8 mouse cellular contexts compared by ENCODE assay signal in the genomic region with DNA sequence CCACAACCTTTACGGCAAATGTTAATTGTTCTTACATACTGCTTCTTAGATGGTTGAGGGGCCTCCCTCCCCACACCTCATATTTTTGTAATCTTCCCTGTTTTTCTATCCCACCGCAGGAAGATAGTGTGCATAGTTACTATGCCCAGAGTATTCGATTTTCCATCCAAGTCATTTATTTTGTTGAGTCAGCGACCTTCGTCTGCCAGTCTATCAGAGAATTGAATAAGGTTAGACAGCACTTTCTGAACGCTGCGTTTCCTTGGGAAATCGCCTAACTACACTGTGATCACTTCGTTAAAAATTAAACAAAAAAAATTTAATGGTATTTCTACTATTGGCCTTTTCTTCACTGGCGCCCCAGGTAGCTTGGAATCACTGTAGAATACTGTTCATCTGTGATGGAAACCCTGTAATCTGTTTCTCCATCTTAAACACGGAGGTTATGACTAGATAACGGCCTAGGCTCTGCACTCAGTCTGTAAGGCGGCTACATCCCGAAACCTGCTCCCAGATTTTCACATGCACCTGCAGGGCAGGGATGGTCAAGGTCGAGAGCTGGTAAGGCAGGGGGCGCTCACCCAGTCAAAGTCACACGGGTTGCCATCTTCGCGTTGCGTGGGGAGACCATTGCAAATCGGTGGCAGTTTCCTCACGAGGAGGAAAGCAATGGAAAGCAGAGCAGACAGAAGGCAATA. TPM values are rescaled to one million over a fixed set of nuclear protein-coding genes. Genes with fewer than 3 reads are reported as not detected.
A peak's percentile ranks its signal among the peaks of the same experiment; 100 is the strongest.
DNase-seq lines count a peak whose midpoint lies in the region; ATAC-seq and TF ChIP-seq lines count a peak whose summit lies in the region.

No protein-coding gene starts in this region.

- H3K9me3 ChIP-seq in kidney, embryonic 16.5 days (ENCODE audit: low read length), result no peaks in the 10 kb centered on the region
- no peaks in the 10 kb centered on the region for H3K9me3 ChIP-seq in forebrain, postnatal 0 days (ENCODE audit: low read length)

- H3K4me2 ChIP-seq in kidney, embryonic 16.5 days (replicated peaks; ENCODE audit: low read depth, low read length), result peak overlapping the region; percentile 84
- H3K4me2 ChIP-seq in forebrain, postnatal 0 days (ENCODE audit: low read depth), result peak overlapping the region; percentile 64

- peak overlapping the region; percentile 76 for H3K27ac ChIP-seq in kidney, embryonic 16.5 days (ENCODE audit: low read length)
- peak overlapping the region; percentile 8; the same call in 1 of the 2 replicates for H3K27ac ChIP-seq in bone marrow, adult 2 months (ENCODE audit: control insufficient read depth, insufficient read depth, low read depth, low read length, poor library complexity)
- peak overlapping the region; percentile 80 for H3K27ac ChIP-seq in forebrain, postnatal 0 days (ENCODE audit: low read depth, low read length)
- H3K27ac ChIP-seq in macrophage, result peak overlapping the region; percentile 50

- WGBS in kidney, embryonic 16.5 days, result 10% methylated on average over 22 of the region's 22 CpGs
- WGBS in bone marrow, adult 2 months, result 8% methylated on average over 22 of the region's 22 CpGs
- WGBS in forebrain, postnatal 0 days, result 11% methylated on average over 21 of the region's 22 CpGs
- 13% methylated on average over 17 of the region's 22 CpGs for WGBS in macrophage (ENCODE audit: missing documents)

- TF ChIP-seq POLR2A in bone marrow, adult 2 months (IDR thresholded peaks at IDR 0.05; ENCODE audit: borderline replicate concordance, control insufficient read depth, low read depth, low read length), result no peak

- no peaks in the 10 kb centered on the region for H3K27me3 ChIP-seq in kidney, embryonic 16.5 days (ENCODE audit: insufficient read depth, low read length)
- no peaks in the 10 kb centered on the region for H3K27me3 ChIP-seq in forebrain, postnatal 0 days (ENCODE audit: insufficient read depth, low read length)

- peak overlapping the region; percentile 97 for H3K4me3 ChIP-seq in kidney, embryonic 16.5 days (ENCODE audit: low read length)
- H3K4me3 ChIP-seq in bone marrow, adult 2 months (replicated peaks; ENCODE audit: control insufficient read depth, low read depth, low read length), result peak overlapping the region; percentile 73
- peak overlapping the region; percentile 99 for H3K4me3 ChIP-seq in forebrain, postnatal 0 days (ENCODE audit: low read depth, low read length)
- H3K4me3 ChIP-seq in macrophage (ENCODE audit: inconsistent target), result peak overlapping the region; percentile 88

- peaks cover 21% of the 10 kb centered on the region for H3K4me1 ChIP-seq in kidney, embryonic 16.5 days (ENCODE audit: insufficient read depth, low read length)
- no peaks in the 10 kb centered on the region; the same call in 1 of the 2 replicates for H3K4me1 ChIP-seq in bone marrow, adult 2 months (ENCODE audit: control insufficient read depth, insufficient read depth, low read length)
- H3K4me1 ChIP-seq in forebrain, postnatal 0 days (ENCODE audit: insufficient read depth), result 0 out of 2 replicates have a peak, but pooled peaks cover 14% of the 10 kb centered on the region

- peak; percentile 38; the same call in 1 of the 2 replicates for TF ChIP-seq CTCF in bone marrow, adult 2 months (IDR thresholded peaks at IDR 0.05; ENCODE audit: control insufficient read depth, insufficient read depth, low read length)
- TF ChIP-seq CTCF in forebrain, postnatal 0 days (IDR thresholded peaks at IDR 0.05; ENCODE audit: low read depth), result peak; percentile 68

- peaks cover 55% of the 10 kb centered on the region for H3K79me2 ChIP-seq in macrophage (ENCODE audit: inconsistent target)

- ATAC-seq in kidney, embryonic 16.5 days (ENCODE audit: low FRiP score, low TSS enrichment), result peak; percentile 58
- peak; percentile 27 for ATAC-seq in forebrain, postnatal 0 days

- H3K9ac ChIP-seq in kidney, embryonic 16.5 days (replicated peaks; ENCODE audit: low read length), result peak overlapping the region; percentile 76
- H3K9ac ChIP-seq in forebrain, postnatal 0 days, result peak overlapping the region; percentile 70

- H3K36me3 ChIP-seq in kidney, embryonic 16.5 days (ENCODE audit: insufficient read depth, low read length), result peaks cover 36% of the 10 kb centered on the region
- H3K36me3 ChIP-seq in forebrain, postnatal 0 days (ENCODE audit: insufficient read depth), result peaks cover 38% of the 10 kb centered on the region
- H3K36me3 ChIP-seq in macrophage (ENCODE audit: inconsistent target), result 0 out of 2 replicates have a peak, but pooled peaks cover 12% of the 10 kb centered on the region

- DNase-seq in kidney, postnatal 4 days, result no peak
- no peak for DNase-seq in forebrain, postnatal 0 days
- no peak for DNase-seq in gastrocnemius, postnatal 4 days (ENCODE audit: low spot score in 2 of 2)
- DNase-seq in urinary bladder, postnatal 25 days (ENCODE audit: low spot score), result no peak
- no peak for DNase-seq in right cerebral cortex, postnatal 36 days (ENCODE audit: low spot score in 2 of 2)

RNA-seq across cellular contexts. Expression of gene Gm28635, which starts 0.4 kb away (rescaled TPM):
- polyA plus RNA-seq in kidney, embryonic 16.5 days (2015; fragmentation: Nextera tagmentation; extraction: Ambion mirVana), result not detected in 2 replicates
- polyA plus RNA-seq in bone marrow, adult 2 months (2011; ENCODE audit: insufficient read depth, insufficient read length, low replicate concordance, missing spikeins), result not detected in 2 replicates
- not detected in 2 replicates for total RNA-seq in forebrain, postnatal 0 days (2014; rRNA removed)
- polyA plus RNA-seq in forebrain, postnatal 0 days (2015; fragmentation: Nextera tagmentation; extraction: Ambion mirVana), result not detected in 2 replicates
- total RNA-seq in macrophage (2018; cell fraction: chromatin; rRNA removed), result not detected
- total RNA-seq in macrophage (2018; cell fraction: cytosol; rRNA removed), result under 1 TPM in 1 of 26 experiments, not detected in 25; 0.08 TPM
- not detected for total RNA-seq in macrophage (2018; cell fraction: nucleus; rRNA removed)
- not detected in 3 replicates for polyA plus RNA-seq in macrophage (2018)
- total RNA-seq in gastrocnemius, postnatal 4 days (2021), result under 1 TPM; 0.08 to 0.76 TPM

RNA-seq across cellular contexts. Expression of gene Med19, which starts 0.8 kb away (rescaled TPM):
- polyA plus RNA-seq in kidney, embryonic 16.5 days (2015; fragmentation: Nextera tagmentation; extraction: Ambion mirVana), result 39.2 and 42.6 TPM in 2 replicates
- 20.4 and 23.6 TPM in 2 replicates for polyA plus RNA-seq in bone marrow, adult 2 months (2011; ENCODE audit: insufficient read depth, insufficient read length, low replicate concordance, missing spikeins)
- 46.8 and 47.5 TPM in 2 replicates for total RNA-seq in forebrain, postnatal 0 days (2014; rRNA removed)
- polyA plus RNA-seq in forebrain, postnatal 0 days (2015; fragmentation: Nextera tagmentation; extraction: Ambion mirVana), result 45.8 and 48.7 TPM in 2 replicates
- 10 to 100 TPM in 5 of 26 experiments, 1 to 10 TPM in 21; 1.2 to 14.1 (median 7.3) TPM for total RNA-seq in macrophage (2018; cell fraction: chromatin; rRNA removed)
- 10 to 100 TPM; 20.3 to 37.1 (median 28.0) TPM for total RNA-seq in macrophage (2018; cell fraction: cytosol; rRNA removed)
- 10 to 100 TPM in 16 of 26 experiments, 1 to 10 TPM in 10; 3.4 to 19.3 (median 13.6) TPM for total RNA-seq in macrophage (2018; cell fraction: nucleus; rRNA removed)
- 22.1 to 29.0 TPM (median 22.2 TPM) in 3 replicates for polyA plus RNA-seq in macrophage (2018)
- total RNA-seq in gastrocnemius, postnatal 4 days (2021), result 10 to 100 TPM; 17.8 to 19.3 TPM

RNA-seq across cellular contexts. Expression of gene Tmx2, which starts 1.5 kb away (rescaled TPM):
- polyA plus RNA-seq in kidney, embryonic 16.5 days (2015; fragmentation: Nextera tagmentation; extraction: Ambion mirVana), result 202 and 216 TPM in 2 replicates
- polyA plus RNA-seq in bone marrow, adult 2 months (2011; ENCODE audit: insufficient read depth, insufficient read length, low replicate concordance, missing spikeins), result 23.5 and 35.9 TPM in 2 replicates
- total RNA-seq in forebrain, postnatal 0 days (2014; rRNA removed), result 115 and 130 TPM in 2 replicates
- polyA plus RNA-seq in forebrain, postnatal 0 days (2015; fragmentation: Nextera tagmentation; extraction: Ambion mirVana), result 206 and 248 TPM in 2 replicates
- total RNA-seq in macrophage (2018; cell fraction: chromatin; rRNA removed), result 10 to 100 TPM in 7 of 26 experiments, 1 to 10 TPM in 18, under 1 TPM in 1; 0.62 to 18.8 (median 7.2) TPM
- total RNA-seq in macrophage (2018; cell fraction: cytosol; rRNA removed), result 100 to 1,000 TPM in 4 of 26 experiments, 10 to 100 TPM in 22; 47.8 to 119 (median 74.6) TPM
- total RNA-seq in macrophage (2018; cell fraction: nucleus; rRNA removed), result 10 to 100 TPM in 25 of 26 experiments, 1 to 10 TPM in 1; 9.1 to 88.8 (median 45.2) TPM
- polyA plus RNA-seq in macrophage (2018), result 50.9 to 82.2 TPM (median 59.6 TPM) in 3 replicates
- total RNA-seq in gastrocnemius, postnatal 4 days (2021), result 10 to 100 TPM; 46.6 to 48.5 TPM

RNA-seq across cellular contexts. Expression of gene Selenoh, which starts 6.8 kb away (rescaled TPM):
- polyA plus RNA-seq in kidney, embryonic 16.5 days (2015; fragmentation: Nextera tagmentation; extraction: Ambion mirVana), result 304 and 332 TPM in 2 replicates
- 46.2 and 93.3 TPM in 2 replicates for polyA plus RNA-seq in bone marrow, adult 2 months (2011; ENCODE audit: insufficient read depth, insufficient read length, low replicate concordance, missing spikeins)
- total RNA-seq in forebrain, postnatal 0 days (2014; rRNA removed), result 194 and 244 TPM in 2 replicates
- 228 and 259 TPM in 2 replicates for polyA plus RNA-seq in forebrain, postnatal 0 days (2015; fragmentation: Nextera tagmentation; extraction: Ambion mirVana)
- 10 to 100 TPM in 3 of 26 experiments, 1 to 10 TPM in 20, not detected in 3; 1.2 to 13.3 (median 4.5) TPM for total RNA-seq in macrophage (2018; cell fraction: chromatin; rRNA removed)
- total RNA-seq in macrophage (2018; cell fraction: cytosol; rRNA removed), result 10 to 100 TPM; 25.4 to 45.4 (median 34.5) TPM
- 10 to 100 TPM in 12 of 26 experiments, 1 to 10 TPM in 14; 4.3 to 20.4 (median 8.6) TPM for total RNA-seq in macrophage (2018; cell fraction: nucleus; rRNA removed)
- 14.1 to 49.5 TPM (median 34.3 TPM) in 3 replicates for polyA plus RNA-seq in macrophage (2018)
- 10 to 100 TPM; 32.2 to 49.9 TPM for total RNA-seq in gastrocnemius, postnatal 4 days (2021)

RNA-seq across cellular contexts. Expression of gene Btbd18, which starts 18.5 kb away (rescaled TPM):
- 0.14 and 0.22 TPM in 2 replicates for polyA plus RNA-seq in kidney, embryonic 16.5 days (2015; fragmentation: Nextera tagmentation; extraction: Ambion mirVana)
- polyA plus RNA-seq in bone marrow, adult 2 months (2011; ENCODE audit: insufficient read depth, insufficient read length, low replicate concordance, missing spikeins), result 0.50 TPM in 1 of 2 replicates, not detected in the other
- 0.10 TPM in 1 of 2 replicates, not detected in the other for total RNA-seq in forebrain, postnatal 0 days (2014; rRNA removed)
- polyA plus RNA-seq in forebrain, postnatal 0 days (2015; fragmentation: Nextera tagmentation; extraction: Ambion mirVana), result 0.13 and 0.25 TPM in 2 replicates
- total RNA-seq in macrophage (2018; cell fraction: chromatin; rRNA removed), result under 1 TPM in 7 of 26 experiments, not detected in 19; 0.19 to 0.60 (median 0.27) TPM
- not detected for total RNA-seq in macrophage (2018; cell fraction: cytosol; rRNA removed)
- under 1 TPM in 5 of 26 experiments, not detected in 21; 0.17 to 0.89 (median 0.22) TPM for total RNA-seq in macrophage (2018; cell fraction: nucleus; rRNA removed)
- polyA plus RNA-seq in macrophage (2018), result not detected in 3 replicates
- total RNA-seq in gastrocnemius, postnatal 4 days (2021), result under 1 TPM in 1 of 2 experiments, not detected in 1; 0.08 TPM

Comparison
In these comparisons a context has a peak if more than half of its experiments do, and no peak if none do; other contexts are left out.
1. H3K27ac ChIP-seq: peak in every context shown above with its lines; median percentile 80 in forebrain, postnatal 0 days; 76 in kidney, embryonic 16.5 days; 50 in macrophage; 8 in bone marrow, adult 2 months.